Mouse (Mus musculus) leukemia stem cell, adult 10-12 weeks (primary cell): ENCODE results near the gene Zfp967. TPM values are rescaled to one million over a fixed set of nuclear protein-coding genes. Genes with fewer than 3 reads are reported as not detected.

Experiments
- polyA plus RNA-seq: library from polyadenylated mRNA; stranded (reverse); fragments of >175 nt; gene quantifications from 2 replicates; pipeline ENCODE4 v1.2.3, GENCODE M21; 2012; ENCODE audit warnings: low replicate concordance

Gene Zfp967
- not detected in 2 replicates for polyA plus RNA-seq

GRCm38 (mm10) chr2:176520756-176521155 lies at the start of gene Zfp967:
Gene Zfp967, plus strand, starts transcription at chr2:176521056.

DNA sequence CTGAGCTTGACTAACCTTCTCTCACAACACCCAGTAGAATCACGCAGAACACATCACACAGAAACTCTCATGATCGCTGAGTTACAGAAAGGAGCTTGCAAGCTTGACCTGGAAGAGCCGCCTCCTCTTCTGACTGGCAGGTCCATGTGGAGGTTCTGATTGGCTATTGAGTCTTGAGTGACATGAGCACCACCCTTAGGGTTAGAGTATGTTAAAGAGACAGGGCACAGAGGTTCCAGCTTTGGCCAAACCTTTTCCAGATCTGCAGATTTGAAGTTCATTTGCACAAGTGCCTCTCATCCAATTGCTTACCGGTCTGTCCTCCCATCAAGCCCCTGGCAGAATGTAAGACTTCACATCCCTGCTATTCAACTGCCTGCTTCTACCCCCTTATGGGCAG lies 34.2 kb upstream of the Zfp967 start, which contains the start of gene Gm14434:
TSS of gene Gm14434 (minus strand) at position 101 of the 400 bp plus-strand sequence.

Other genes starting within 250 kb of the Zfp967 start
- gene Gm11009, start 201.6 kb upstream of the Zfp967 start, polyA plus RNA-seq, result not detected in 2 replicates
- gene Gm14435, start 97.5 kb upstream of the Zfp967 start, polyA plus RNA-seq, result not detected in 2 replicates
- 0.54 TPM in 1 of 2 replicates, not detected in the other for gene Gm14434, start 34.3 kb upstream of the Zfp967 start, polyA plus RNA-seq
- gene Gm14308, start 115.3 kb downstream of the Zfp967 start, polyA plus RNA-seq, result not detected in 2 replicates
- gene Zfp973, start 149.5 kb downstream of the Zfp967 start, polyA plus RNA-seq, result not detected in 2 replicates
- 1.1 TPM in 1 of 2 replicates, not detected in the other for gene Gm14305, start 187.3 kb downstream of the Zfp967 start, polyA plus RNA-seq